Mouse (Mus musculus): ENCODE results near the gene Btnl1. TPM values are rescaled to one million over a fixed set of nuclear protein-coding genes. Genes with fewer than 3 reads are reported as not detected.

Gene Btnl1
- polyA plus RNA-seq, 1 experiment = not detected

- Histone ChIP-seq H3K4me1 (ENCODE audit: control insufficient read depth, insufficient read depth, insufficient read length, low read length) (no peaks in the 10 kb centered on the region), H3K4me3 (ENCODE audit: insufficient read depth, low read depth, low read length) (no peak overlapping the region), H3K27ac (replicated peaks; ENCODE audit: low read depth, low read length) (no peak overlapping the region)
Observed at GRCm38 (mm10) chr17:34411117-34411516, 34.2 kb downstream of the Btnl1 start.

DNA sequence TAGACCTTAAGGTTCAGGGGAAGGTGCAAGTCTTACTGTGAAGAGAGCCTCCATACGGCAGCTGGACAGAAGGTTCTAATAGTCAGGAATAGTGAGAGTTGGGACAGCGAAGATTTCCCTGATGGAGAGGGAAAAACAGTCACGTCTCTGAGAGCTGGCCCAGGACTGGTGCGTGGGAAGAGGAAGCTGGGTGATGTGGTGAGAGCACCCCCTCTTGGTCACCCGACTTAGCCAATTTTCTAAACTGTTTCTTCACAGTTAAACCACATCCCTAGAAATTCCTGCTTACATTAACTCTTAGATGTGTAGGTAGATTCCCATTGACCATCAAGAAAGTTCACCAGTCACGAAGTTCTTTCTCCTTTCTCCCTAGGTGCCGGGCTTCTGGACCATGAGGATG is 43.1 kb downstream of the Btnl1 start:
- H3K4me3 ChIP-seq (ENCODE audit: insufficient read depth, low read depth, low read length) = no peak overlapping the region
- no peak overlapping the region for H3K27ac ChIP-seq (replicated peaks; ENCODE audit: low read depth, low read length)
- no peaks in the 10 kb centered on the region for H3K4me1 ChIP-seq (ENCODE audit: control insufficient read depth, insufficient read depth, insufficient read length, low read length)

- H3K27ac ChIP-seq (replicated peaks; ENCODE audit: low read depth, low read length) = no peak overlapping the region
Observed at GRCm38 (mm10) chr17:34427597-34427996, 50.7 kb downstream of the Btnl1 start.

More at GRCm38 (mm10) chr17:34427597-34427996, 50.7 kb downstream of the Btnl1 start:
- H3K4me3 ChIP-seq (ENCODE audit: insufficient read depth, low read depth, low read length) = no peak overlapping the region
- no peaks in the 10 kb centered on the region for H3K4me1 ChIP-seq (ENCODE audit: control insufficient read depth, insufficient read depth, insufficient read length, low read length)

Other genes starting within 250 kb of the Btnl1 start
- gene H2-DMb2, start 233.8 kb upstream of the Btnl1 start, polyA plus RNA-seq (2012; ENCODE audit: insufficient read depth, insufficient read length, missing spikeins) = not detected in 2 replicates
- 11.1 and 14.7 TPM in 2 replicates for gene H2-DMb1, start 224.1 kb upstream of the Btnl1 start, polyA plus RNA-seq (2012; ENCODE audit: insufficient read depth, insufficient read length, missing spikeins)
- gene Tap1, start 189.6 kb upstream of the Btnl1 start, polyA plus RNA-seq (2012; ENCODE audit: insufficient read depth, insufficient read length, missing spikeins) = 5.5 and 6.9 TPM in 2 replicates
- 17.4 and 34.6 TPM in 2 replicates for gene Psmb9, start 189.4 kb upstream of the Btnl1 start, polyA plus RNA-seq (2012; ENCODE audit: insufficient read depth, insufficient read length, missing spikeins)
- gene Psmb8, start 179.4 kb upstream of the Btnl1 start, polyA plus RNA-seq (2012; ENCODE audit: insufficient read depth, insufficient read length, missing spikeins) = 20.2 and 21.9 TPM in 2 replicates
- gene Tap2, start 173.6 kb upstream of the Btnl1 start, polyA plus RNA-seq (2012; ENCODE audit: insufficient read depth, insufficient read length, missing spikeins) = 23.5 and 27.7 TPM in 2 replicates
- 0.55 and 2.1 TPM in 2 replicates for gene H2-Ob, start 138.2 kb upstream of the Btnl1 start, polyA plus RNA-seq (2012; ENCODE audit: insufficient read depth, insufficient read length, missing spikeins)
- 71.7 and 90.6 TPM in 2 replicates for gene H2-Ab1, start 119.4 kb upstream of the Btnl1 start, polyA plus RNA-seq (2012; ENCODE audit: insufficient read depth, insufficient read length, missing spikeins)
- 181 and 183 TPM in 2 replicates for gene H2-Aa, start 89.3 kb upstream of the Btnl1 start, polyA plus RNA-seq (2012; ENCODE audit: insufficient read depth, insufficient read length, missing spikeins)
- 93.0 and 109 TPM in 2 replicates for gene H2-Eb1, start 71.3 kb upstream of the Btnl1 start, polyA plus RNA-seq (2012; ENCODE audit: insufficient read depth, insufficient read length, missing spikeins)
- not detected in 2 replicates for gene H2-Eb2, start 51.5 kb upstream of the Btnl1 start, polyA plus RNA-seq (2012; ENCODE audit: insufficient read depth, insufficient read length, missing spikeins)
- 0.67 TPM in 1 of 2 replicates, not detected in the other for gene Btnl2, start 22.3 kb upstream of the Btnl1 start, polyA plus RNA-seq (2012; ENCODE audit: insufficient read depth, insufficient read length, missing spikeins)
- not detected in 2 replicates for gene BC051142, start 21.7 kb downstream of the Btnl1 start, polyA plus RNA-seq (2012; ENCODE audit: insufficient read depth, insufficient read length, missing spikeins)
- gene Btnl4, start 100.2 kb downstream of the Btnl1 start, polyA plus RNA-seq (2012; ENCODE audit: insufficient read depth, insufficient read length, missing spikeins) = not detected in 2 replicates
- gene Btnl6, start 140.2 kb downstream of the Btnl1 start, polyA plus RNA-seq (2012; ENCODE audit: insufficient read depth, insufficient read length, missing spikeins) = not detected in 2 replicates
- 3.8 and 8.8 TPM in 2 replicates for gene Notch4, start 187.1 kb downstream of the Btnl1 start, polyA plus RNA-seq (2012; ENCODE audit: insufficient read depth, insufficient read length, missing spikeins)
- gene Gpsm3, start 212.7 kb downstream of the Btnl1 start, polyA plus RNA-seq (2012; ENCODE audit: insufficient read depth, insufficient read length, missing spikeins) = 3.3 and 7.5 TPM in 2 replicates
- gene Pbx2, start 214.1 kb downstream of the Btnl1 start, polyA plus RNA-seq (2012; ENCODE audit: insufficient read depth, insufficient read length, missing spikeins) = 19.9 and 35.5 TPM in 2 replicates
- gene Ager, start 220.7 kb downstream of the Btnl1 start, polyA plus RNA-seq (2012; ENCODE audit: insufficient read depth, insufficient read length, missing spikeins) = not detected in 2 replicates
- gene Rnf5, start 226.6 kb downstream of the Btnl1 start, polyA plus RNA-seq (2012; ENCODE audit: insufficient read depth, insufficient read length, missing spikeins) = 104 and 110 TPM in 2 replicates
- 89.0 and 120 TPM in 2 replicates for gene Agpat1, start 227.1 kb downstream of the Btnl1 start, polyA plus RNA-seq (2012; ENCODE audit: insufficient read depth, insufficient read length, missing spikeins)
- gene Egfl8, start 238.8 kb downstream of the Btnl1 start, polyA plus RNA-seq (2012; ENCODE audit: insufficient read depth, insufficient read length, missing spikeins) = 1.4 TPM in 1 of 2 replicates, not detected in the other

All from brown adipose tissue, adult 24 weeks (tissue).